Mouse (Mus musculus) stomach, postnatal 0 days (tissue): ENCODE measurements at regions not wholly inside any gene's neighbourhood (a gene's known extent, or its start where the extent isn't known, plus 50 kb on each side); places are given as distances from the start of the nearest gene placed in this dataset.

Source experiments
- CTCF ChIP-seq: IDR thresholded peaks from 2 replicates; pipeline ENCODE4 v1.5.1; 2016; ENCODE audit warnings: antibody characterized with exemption, low read depth, mild to moderate bottlenecking, moderate library complexity
- EP300 ChIP-seq: optimal IDR thresholded peaks from 2 replicates; pipeline ENCODE3; 2016; ENCODE audit warnings: antibody characterized with exemption

DNA sequence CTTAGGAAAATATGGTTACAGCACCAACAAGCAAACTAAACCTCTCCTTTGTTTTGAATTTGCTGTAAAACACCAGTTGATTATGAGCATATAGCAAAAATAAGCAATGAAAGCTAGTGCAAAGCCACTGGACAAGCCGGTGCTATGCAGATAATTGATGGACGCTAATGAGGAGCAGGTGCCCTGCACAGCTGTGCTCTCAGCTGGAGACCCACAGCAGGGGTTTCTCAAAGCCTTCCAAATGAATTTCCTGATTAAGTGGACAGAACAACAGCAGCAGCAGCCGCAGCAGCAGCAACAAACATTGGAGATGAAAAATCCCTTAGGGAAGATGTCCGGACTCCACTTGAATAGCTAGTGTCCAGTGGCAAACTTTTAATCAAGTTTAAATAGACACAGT, 109.2 kb downstream of the Alg10b start:
- TF ChIP-seq CTCF = no peak
- no peak for TF ChIP-seq EP300
